Mouse (Mus musculus) forebrain, embryonic 16.5 days (tissue): ENCODE measurements around the gene Brd2. TPM values are rescaled to one million over a fixed set of nuclear protein-coding genes. Genes with fewer than 3 reads are reported as not detected.

Experiments used
- ATAC-seq: fragments of 200-750 bp; cut with Nextera tagmentation; 2 replicates; pipeline ENCODE4 v1.8.0; 2017; ENCODE audit warnings: mild to moderate bottlenecking, moderate library complexity
- H3K27ac ChIP-seq: fragments of 300-500 bp; sonication (generic); 2 replicates; pipeline ENCODE4 v1.5.1; 2014; ENCODE audit warnings: low read length, control low read depth
- H3K27me3 ChIP-seq: fragments of 300-500 bp; sonication (generic); replicated peaks from 2 replicates; pipeline ENCODE4 v1.6.1; 2014; ENCODE audit warnings: low read length; ENCODE audit not compliant: control insufficient read depth, insufficient read depth
- H3K36me3 ChIP-seq: fragments of 300-500 bp; sonication (generic); 2 replicates; pipeline ENCODE4 v1.6.1; 2014; ENCODE audit not compliant: control insufficient read depth, insufficient read depth
- H3K4me1 ChIP-seq: fragments of 300-500 bp; sonication (generic); replicated peaks from 2 replicates; pipeline ENCODE4 v1.6.1; 2014; ENCODE audit warnings: low read length; ENCODE audit not compliant: control insufficient read depth, insufficient read depth
- H3K4me2 ChIP-seq: fragments of 300-500 bp; sonication (generic); 2 replicates; pipeline ENCODE4 v1.6.1; 2014; ENCODE audit warnings: mild to moderate bottlenecking, low read length, control low read depth
- H3K4me3 ChIP-seq: fragments of 300-500 bp; sonication (generic); replicated peaks from 2 replicates; pipeline ENCODE4 v1.5.1; 2014; ENCODE audit warnings: mild to moderate bottlenecking, low read length, control low read depth
- H3K9ac ChIP-seq: fragments of 300-500 bp; sonication (generic); replicated peaks from 2 replicates; pipeline ENCODE4 v1.6.1; 2014; ENCODE audit warnings: low read depth, low read length, control low read depth
- H3K9me3 ChIP-seq: fragments of 300-500 bp; sonication (generic); 2 replicates; pipeline ENCODE4 v1.6.1; 2016; ENCODE audit warnings: low read length; ENCODE audit not compliant: control insufficient read depth
- WGBS: fragments of 180-500 bp; shearing (Covaris S2); extraction: QIAGEN DNeasy Blood & Tissue Kit; methylation state at CpG from one replicate; pipeline ENCODE4 v1.1.7; 2014; 5-methylcytosine and 5-hydroxymethylcytosine counted together
- polyA plus RNA-seq: library from polyadenylated mRNA; unstranded; fragments of >200 nt; fragmentation: Nextera tagmentation; extraction: Ambion mirVana; gene quantifications from 2 replicates; pipeline ENCODE4 v1.2.1, GENCODE M21; 2015

Brd2 gene
- polyA plus RNA-seq, 1 experiment from 2014 or later: 132 TPM

GRCm38 (mm10) chr17:34087386-34087785 lies 35.0 kb downstream of the Brd2 start:
- 31% methylated on average over 2 of the region's 2 CpGs for WGBS
- Histone ChIP-seq H3K4me3 (no peak overlapping the region), H3K9me3 (no peaks in the 10 kb centered on the region), H3K27me3 (no peaks in the 10 kb centered on the region), H3K4me1 (no peaks in the 10 kb centered on the region; the same call in 1 of the 2 replicates), H3K4me2 (no peak overlapping the region), H3K27ac (no peak overlapping the region), H3K36me3 (no peaks in the 10 kb centered on the region), H3K9ac (no peak overlapping the region)
- no peak for ATAC-seq

GRCm38 (mm10) chr17:34083104-34083503 lies 39.3 kb downstream of the Brd2 start:
- H3K9me3 ChIP-seq: no peaks in the 10 kb centered on the region
- WGBS: 1% methylated on average over 8 of the region's 8 CpGs
- no peaks in the 10 kb centered on the region for H3K36me3 ChIP-seq
- no peaks in the 10 kb centered on the region for H3K27me3 ChIP-seq
- no peak overlapping the region for H3K9ac ChIP-seq
- H3K4me1 ChIP-seq: no peaks in the 10 kb centered on the region; the same call in 1 of the 2 replicates
- no peak overlapping the region for H3K4me2 ChIP-seq
- H3K4me3 ChIP-seq: no peak overlapping the region
- H3K27ac ChIP-seq: no peak overlapping the region
- ATAC-seq: no peak

- Histone ChIP-seq H3K27me3 (peaks cover 4% of the 10 kb centered on the region; the same call in 1 of the 2 replicates), H3K36me3 (no peaks in the 10 kb centered on the region), H3K9me3 (no peaks in the 10 kb centered on the region), H3K4me2 (no peak overlapping the region), H3K4me3 (no peak overlapping the region), H3K9ac (no peak overlapping the region), H3K27ac (no peak overlapping the region), H3K4me1 (peaks cover 2% of the 10 kb centered on the region; the same call in 1 of the 2 replicates)
- peak; percentile 83 for ATAC-seq
- 15% methylated on average over 5 of the region's 5 CpGs for WGBS
Observed at GRCm38 (mm10) chr17:34079621-34080020, 42.8 kb downstream of the Brd2 start.

GRCm38 (mm10) chr17:34079002-34079401 lies 43.4 kb downstream of the Brd2 start:
- Histone ChIP-seq H3K4me2 (no peak overlapping the region), H3K4me3 (no peak overlapping the region), H3K9ac (no peak overlapping the region), H3K4me1 (peaks cover 2% of the 10 kb centered on the region; the same call in 1 of the 2 replicates), H3K9me3 (no peaks in the 10 kb centered on the region), H3K27ac (no peak overlapping the region), H3K27me3 (peaks cover 4% of the 10 kb centered on the region; the same call in 1 of the 2 replicates), H3K36me3 (no peaks in the 10 kb centered on the region)
- 93% methylated on average over 11 of the region's 11 CpGs for WGBS
- ATAC-seq: no peak

- WGBS: 49% methylated on average over 4 of the region's 4 CpGs
- Histone ChIP-seq H3K4me3 (no peak overlapping the region), H3K36me3 (no peaks in the 10 kb centered on the region), H3K4me1 (peaks cover 2% of the 10 kb centered on the region; the same call in 1 of the 2 replicates), H3K9me3 (no peaks in the 10 kb centered on the region), H3K27ac (no peak overlapping the region), H3K4me2 (no peak overlapping the region), H3K27me3 (peaks cover 4% of the 10 kb centered on the region; the same call in 1 of the 2 replicates), H3K9ac (no peak overlapping the region)
- ATAC-seq: 0 out of 2 replicates have a peak, but pooled peaks have one; percentile 8
Observed at GRCm38 (mm10) chr17:34078148-34078547, 44.3 kb downstream of the Brd2 start.

GRCm38 (mm10) chr17:34077549-34077948 lies 44.9 kb downstream of the Brd2 start:
- Histone ChIP-seq H3K9me3 (no peaks in the 10 kb centered on the region), H3K4me1 (peaks cover 2% of the 10 kb centered on the region; the same call in 1 of the 2 replicates), H3K36me3 (no peaks in the 10 kb centered on the region), H3K4me3 (no peak overlapping the region), H3K4me2 (no peak overlapping the region), H3K27ac (no peak overlapping the region), H3K9ac (no peak overlapping the region), H3K27me3 (peaks cover 4% of the 10 kb centered on the region; the same call in 1 of the 2 replicates)
- under 1% methylated on average over 9 of the region's 9 CpGs for WGBS
- ATAC-seq: 0 out of 2 replicates have a peak, but pooled peaks have one; percentile 18

- 43% methylated on average over 7 of the region's 7 CpGs for WGBS
- H3K9ac ChIP-seq: no peak overlapping the region
Observed at GRCm38 (mm10) chr17:34075271-34075670, 47.2 kb downstream of the Brd2 start.

GRCm38 (mm10) chr17:34072091-34072490 lies 50.3 kb downstream of the Brd2 start:
- H3K4me2 ChIP-seq: no peak overlapping the region
- peaks cover 4% of the 10 kb centered on the region; the same call in 1 of the 2 replicates for H3K27me3 ChIP-seq
- WGBS: 78% methylated on average over 5 of the region's 5 CpGs
- no peak overlapping the region for H3K4me3 ChIP-seq
- H3K9ac ChIP-seq: no peak overlapping the region
- H3K27ac ChIP-seq: no peak overlapping the region
- H3K36me3 ChIP-seq: no peaks in the 10 kb centered on the region
- ATAC-seq: no peak
- H3K9me3 ChIP-seq: no peaks in the 10 kb centered on the region
- peaks cover 2% of the 10 kb centered on the region; the same call in 1 of the 2 replicates for H3K4me1 ChIP-seq

More at GRCm38 (mm10) chr17:34075271-34075670, 47.2 kb downstream of the Brd2 start:
- peaks cover 2% of the 10 kb centered on the region; the same call in 1 of the 2 replicates for H3K4me1 ChIP-seq
- H3K27me3 ChIP-seq: peaks cover 4% of the 10 kb centered on the region; the same call in 1 of the 2 replicates
- H3K9me3 ChIP-seq: no peaks in the 10 kb centered on the region
- H3K27ac ChIP-seq: no peak overlapping the region
- H3K36me3 ChIP-seq: no peaks in the 10 kb centered on the region
- no peak overlapping the region for H3K4me3 ChIP-seq
- ATAC-seq: no peak
- H3K4me2 ChIP-seq: no peak overlapping the region

- Histone ChIP-seq H3K36me3 (no peaks in the 10 kb centered on the region), H3K27ac (no peak overlapping the region), H3K4me2 (no peak overlapping the region), H3K9ac (no peak overlapping the region), H3K4me3 (no peak overlapping the region), H3K4me1 (no peaks in the 10 kb centered on the region), H3K9me3 (no peaks in the 10 kb centered on the region), H3K27me3 (no peaks in the 10 kb centered on the region)
- 46% methylated on average over 3 of the region's 3 CpGs for WGBS
- no peak for ATAC-seq
Observed at GRCm38 (mm10) chr17:34068864-34069263, 53.6 kb downstream of the Brd2 start.
